Mouse (Mus musculus) MEL (cell line): ENCODE results near the gene Bcr.

Experiments
- CTCF ChIP-seq, 3 experiments: IDR thresholded peaks in 2 of 3; conservative IDR thresholded peaks in 1 of 3; 2 replicates each; pipeline ENCODE4 v1.5.1; 2011 to 2012; ENCODE audit warnings: low read length in 3 of 3, low read depth in 2 of 3, mild to moderate bottlenecking in 2 of 3, improper control_type of control experiment in 1 of 3, inconsistent platforms in 1 of 3, mixed read lengths in 1 of 3, moderate library complexity in 1 of 3; ENCODE audit not compliant: control insufficient read depth in 1 of 3, insufficient read depth in 1 of 3, poor library complexity in 1 of 3, severe bottlenecking in 1 of 3
- EP300 ChIP-seq, 2 experiments: IDR thresholded peaks; 2 replicates each; pipeline ENCODE4 v1.6.1; 2011; ENCODE audit warnings: improper control_type of control experiment in 2 of 2, low read length in 2 of 2, low read depth in 1 of 2, mild to moderate bottlenecking in 1 of 2
- MYC ChIP-seq: IDR thresholded peaks from 2 replicates; pipeline ENCODE4 v1.6.1; 2011; ENCODE audit warnings: low read depth, mild to moderate bottlenecking, low read length, improper control_type of control experiment, moderate library complexity
- TAL1 ChIP-seq: IDR thresholded peaks from 2 replicates; pipeline ENCODE4 v1.6.1; 2012; ENCODE audit warnings: mild to moderate bottlenecking, inconsistent platforms, low read length, moderate library complexity, mixed read lengths
- TCF12 ChIP-seq: IDR thresholded peaks from 2 replicates; pipeline ENCODE4 v1.6.1; 2014; ENCODE audit warnings: low read depth, mild to moderate bottlenecking, inconsistent platforms, low read length, improper control_type of control experiment, moderate library complexity
- USF2 ChIP-seq, 2 experiments: IDR thresholded peaks; 2 replicates each; pipeline ENCODE4 v1.6.1; 2011 to 2012; ENCODE audit warnings: improper control_type of control experiment in 2 of 2, low read length in 2 of 2, borderline replicate concordance in 1 of 2, inconsistent platforms in 1 of 2, low read depth in 1 of 2, mild to moderate bottlenecking in 1 of 2; ENCODE audit not compliant: insufficient read depth in 1 of 2

- TF ChIP-seq TCF12 (no peak), TAL1 (no peak), EP300 (IDR thresholded peaks at IDR 0.05; ENCODE audit: low read depth in 1 of 2, low read length in 2 of 2) (no peak), USF2 (IDR thresholded peaks at IDR 0.05; ENCODE audit: borderline replicate concordance in 1 of 2, insufficient read depth in 1 of 2, low read depth in 1 of 2, low read length in 2 of 2) (no peak), CTCF (IDR thresholded peaks at IDR 0.05 in 2 of 3, conservative IDR thresholded peaks at IDR 0.05 in 1 of 3; ENCODE audit: control insufficient read depth in 1 of 3, insufficient read depth in 1 of 3, low read depth in 2 of 3, low read length in 3 of 3, poor library complexity in 1 of 3, severe bottlenecking in 1 of 3) (no peak), MYC (no peak)
Measured at GRCm38 (mm10) chr10:75010704-75011103, 49.7 kb upstream of the Bcr start.
